Mouse (Mus musculus) hindbrain, embryonic 16.5 days (tissue): Measurements from ENCODE around the gene Cuta. TPM values are rescaled to one million over a fixed set of nuclear protein-coding genes. Genes with fewer than 3 reads are reported as not detected.
A peak's percentile ranks its signal among the peaks of the same experiment; 100 is the strongest.

Source experiments
- ATAC-seq: fragments of 200-750 bp; cut with Nextera tagmentation; 2 replicates; pipeline ENCODE4 v1.8.0; 2017; ENCODE audit warnings: moderate TSS enrichment, moderate library complexity
- H3K27ac ChIP-seq: fragments of 300-500 bp; sonication (generic); 2 replicates; pipeline ENCODE4 v1.5.1; 2014; ENCODE audit warnings: low read depth, mild to moderate bottlenecking, control low read depth, low read length, moderate library complexity
- H3K27me3 ChIP-seq: fragments of 300-500 bp; sonication (generic); replicated peaks from 2 replicates; pipeline ENCODE4 v1.6.1; 2014; ENCODE audit warnings: low read length; ENCODE audit not compliant: control insufficient read depth, insufficient read depth
- H3K36me3 ChIP-seq: fragments of 300-500 bp; sonication (generic); 2 replicates; pipeline ENCODE4 v1.6.1; 2014; ENCODE audit warnings: mild to moderate bottlenecking, low read length, moderate library complexity, mixed read lengths; ENCODE audit not compliant: control insufficient read depth, insufficient read depth
- H3K4me1 ChIP-seq: fragments of 300-500 bp; sonication (generic); 2 replicates; pipeline ENCODE4 v1.6.1; 2014; ENCODE audit warnings: low read depth, low read length; ENCODE audit not compliant: control insufficient read depth, insufficient read depth
- H3K4me2 ChIP-seq: fragments of 300-500 bp; sonication (generic); 2 replicates; pipeline ENCODE4 v1.6.1; 2014; ENCODE audit warnings: mild to moderate bottlenecking, low read length, control low read depth, moderate library complexity
- H3K4me3 ChIP-seq: fragments of 300-500 bp; sonication (generic); 2 replicates; pipeline ENCODE4 v1.5.1; 2014; ENCODE audit warnings: mild to moderate bottlenecking, low read length, control low read depth, moderate library complexity
- H3K9ac ChIP-seq: fragments of 300-500 bp; sonication (generic); 2 replicates; pipeline ENCODE4 v1.6.1; 2014; ENCODE audit warnings: low read depth, mild to moderate bottlenecking, control low read depth, low read length, moderate library complexity
- H3K9me3 ChIP-seq: fragments of 300-500 bp; sonication (generic); 2 replicates; pipeline ENCODE4 v1.6.1; 2014; ENCODE audit warnings: mild to moderate bottlenecking, low read length, moderate library complexity; ENCODE audit not compliant: control insufficient read depth
- WGBS: fragments of 180-500 bp; shearing (Covaris S2); extraction: QIAGEN DNeasy Blood & Tissue Kit; methylation state at CpG from one replicate; pipeline ENCODE4 v1.1.7; 2014; 5-methylcytosine and 5-hydroxymethylcytosine counted together
- polyA plus RNA-seq: library from polyadenylated mRNA; unstranded; fragments of >200 nt; fragmentation: Nextera tagmentation; extraction: Ambion mirVana; gene quantifications from 2 replicates; pipeline ENCODE4 v1.2.1, GENCODE M21; 2015

The Cuta gene
- polyA plus RNA-seq, 1 experiment from 2014 or later: 140 TPM

DNA sequence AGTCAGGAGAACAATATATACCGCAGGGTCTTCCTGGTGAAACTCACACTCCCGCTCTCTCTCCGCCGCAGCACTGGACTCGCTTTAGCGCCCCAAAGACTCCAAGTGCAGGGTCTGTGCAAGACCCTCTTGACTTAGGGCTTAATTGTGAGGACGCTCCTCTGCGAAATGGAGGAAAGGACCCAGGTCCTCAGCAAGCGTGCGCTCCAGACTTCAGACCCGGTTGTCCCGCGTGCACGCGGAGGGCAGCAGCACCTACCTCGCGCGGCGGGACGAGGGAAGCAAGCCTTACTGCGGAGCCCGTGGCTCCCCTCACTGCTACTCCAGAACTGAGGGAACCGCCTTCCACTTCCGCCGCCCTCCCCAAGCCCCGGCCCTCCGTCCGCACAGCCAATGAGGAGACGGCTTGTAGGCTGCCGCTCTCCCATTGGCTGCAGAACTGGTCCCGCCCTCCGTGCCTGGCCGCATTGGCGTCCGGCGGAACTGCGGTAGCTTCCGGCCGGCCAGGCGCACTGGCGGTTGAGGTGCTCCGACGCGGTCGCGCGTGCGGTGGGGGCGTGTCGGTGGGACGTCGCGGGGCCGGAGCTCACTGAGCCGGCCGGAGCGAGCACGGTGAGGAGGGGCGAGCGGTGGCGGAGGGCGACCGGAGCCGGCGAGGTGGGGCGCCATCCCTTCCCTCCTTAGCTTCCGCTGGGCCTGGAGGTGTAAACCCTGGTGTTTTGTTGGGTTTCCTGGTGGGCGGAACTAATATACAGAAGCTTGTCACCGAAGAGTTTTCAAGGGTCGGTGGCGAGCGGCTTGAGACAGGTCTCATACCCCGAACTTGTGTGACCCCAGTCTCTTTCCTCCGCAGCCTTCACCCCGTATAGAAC is 33.6 kb upstream of the Cuta start, which contains the start of gene Zbtb9:
TSS of gene Zbtb9 (plus strand) at position 465 of the 872 bp plus-strand sequence.
- Histone ChIP-seq H3K4me1 (peaks cover 34% of the 10 kb centered on the region), H3K9me3 (no peaks in the 10 kb centered on the region), H3K9ac (peak within 1 kb of the TSS; percentile 82), H3K36me3 (peaks cover 24% of the 10 kb centered on the region), H3K27ac (peak within 1 kb of the TSS; percentile 76), H3K4me2 (peak within 1 kb of the TSS; percentile 91), H3K4me3 (peak within 1 kb of the TSS; percentile 79), H3K27me3 (no peaks in the 10 kb centered on the region)
- WGBS: 0% methylated on average over 50 of the region's 75 CpGs
- peak; percentile 99 for ATAC-seq

- peak overlapping the region; percentile 76 for H3K27ac ChIP-seq
- ATAC-seq: no peak
- peak overlapping the region; percentile 91 for H3K4me2 ChIP-seq
- WGBS: 8% methylated on average over 3 of the region's 3 CpGs
- peaks cover 22% of the 10 kb centered on the region for H3K36me3 ChIP-seq
- H3K9ac ChIP-seq: peak overlapping the region; percentile 82
- no peaks in the 10 kb centered on the region for H3K9me3 ChIP-seq
- H3K4me1 ChIP-seq: peaks cover 34% of the 10 kb centered on the region
- H3K27me3 ChIP-seq: no peaks in the 10 kb centered on the region
- peak overlapping the region; percentile 79 for H3K4me3 ChIP-seq
These were observed 32.7 kb upstream of the Cuta start for GRCm38 (mm10) chr17:26972107-26972506.

GRCm38 (mm10) chr17:26971247-26971905 is 32.0 kb upstream of the Cuta start:
- Histone ChIP-seq H3K4me3 (no peak overlapping the region; the same call in 1 of the 2 replicates), H3K9me3 (no peaks in the 10 kb centered on the region)
- WGBS: 58% methylated on average over 8 of the region's 8 CpGs

DNA sequence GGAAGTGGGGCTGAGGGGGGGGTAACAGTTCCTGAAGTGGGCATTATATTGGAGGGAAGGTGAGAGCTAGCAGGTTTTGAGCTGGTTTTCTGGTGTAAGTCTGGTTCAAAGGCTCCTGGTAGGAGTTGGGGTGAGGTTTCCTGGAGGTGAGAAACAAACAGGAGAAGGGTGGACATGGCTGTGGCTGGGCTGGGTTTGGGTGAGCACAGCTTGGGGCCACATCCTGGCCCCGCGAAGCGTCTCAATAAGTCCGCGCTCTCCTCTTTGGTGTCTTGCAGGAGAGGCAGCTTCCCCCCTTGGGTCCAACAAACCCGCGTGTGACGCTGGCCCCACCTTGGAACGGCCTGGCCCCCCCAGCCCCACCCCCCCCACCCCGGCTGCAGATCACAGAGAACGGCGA is 30.9 kb upstream of the Cuta start:
- Histone ChIP-seq H3K27me3 (no peaks in the 10 kb centered on the region), H3K9ac (no peak overlapping the region), H3K4me3 (no peak overlapping the region), H3K4me1 (peaks cover 22% of the 10 kb centered on the region), H3K9me3 (no peaks in the 10 kb centered on the region), H3K4me2 (no peak overlapping the region), H3K36me3 (peaks cover 22% of the 10 kb centered on the region), H3K27ac (no peak overlapping the region)
- no peak for ATAC-seq
- WGBS: 66% methylated on average over 6 of the region's 12 CpGs

More at GRCm38 (mm10) chr17:26971247-26971905, 32.0 kb upstream of the Cuta start:
- ATAC-seq: no peak
- Histone ChIP-seq H3K4me1 (peaks cover 31% of the 10 kb centered on the region), H3K9ac (no peak overlapping the region), H3K36me3 (peaks cover 19% of the 10 kb centered on the region), H3K4me2 (no peak overlapping the region; the same call in 1 of the 2 replicates), H3K27me3 (no peaks in the 10 kb centered on the region), H3K27ac (no peak overlapping the region; the same call in 1 of the 2 replicates)

- Histone ChIP-seq H3K4me3 (no peak overlapping the region), H3K27me3 (no peaks in the 10 kb centered on the region), H3K27ac (no peak overlapping the region), H3K9ac (no peak overlapping the region), H3K9me3 (no peaks in the 10 kb centered on the region), H3K4me2 (no peak overlapping the region), H3K4me1 (peaks cover 18% of the 10 kb centered on the region), H3K36me3 (peaks cover 23% of the 10 kb centered on the region)
- WGBS: 86% methylated on average over 6 of the region's 6 CpGs
- no peak for ATAC-seq
These were observed 29.9 kb upstream of the Cuta start for GRCm38 (mm10) chr17:26969257-26969656.

GRCm38 (mm10) chr17:26968200-26968611 is 28.8 kb upstream of the Cuta start:
- Histone ChIP-seq H3K27me3 (no peaks in the 10 kb centered on the region), H3K4me3 (no peak overlapping the region), H3K9me3 (no peaks in the 10 kb centered on the region), H3K4me2 (no peak overlapping the region), H3K27ac (no peak overlapping the region), H3K4me1 (peaks cover 10% of the 10 kb centered on the region), H3K36me3 (peaks cover 26% of the 10 kb centered on the region), H3K9ac (no peak overlapping the region)
- 74% methylated on average over 6 of the region's 6 CpGs for WGBS
- ATAC-seq: no peak

DNA sequence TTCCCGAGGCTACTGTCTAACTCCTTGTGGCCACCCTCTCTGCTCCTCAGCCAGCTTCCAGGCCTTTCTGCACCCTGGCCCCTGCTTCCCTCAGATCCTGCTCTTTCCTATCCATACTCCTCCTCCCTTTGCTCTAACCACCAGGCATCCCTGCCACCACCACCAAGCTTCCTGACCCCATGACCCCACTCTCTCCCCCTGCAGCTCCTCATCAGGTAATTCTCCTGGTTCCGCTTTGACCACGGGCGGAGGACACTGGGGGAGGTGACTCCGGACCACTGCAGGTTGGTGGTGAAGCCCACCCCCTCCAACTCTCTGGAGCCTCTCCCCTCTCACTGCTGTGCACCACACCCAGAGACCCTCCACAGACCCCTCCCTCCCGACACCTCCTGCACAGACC is 28.1 kb upstream of the Cuta start:
- H3K4me3 ChIP-seq: no peak overlapping the region
- no peak overlapping the region for H3K4me2 ChIP-seq
- peaks cover 10% of the 10 kb centered on the region for H3K4me1 ChIP-seq
- ATAC-seq: no peak
- no peak overlapping the region for H3K27ac ChIP-seq
- peaks cover 31% of the 10 kb centered on the region for H3K36me3 ChIP-seq
- H3K9ac ChIP-seq: no peak overlapping the region
- WGBS: 85% methylated on average over 6 of the region's 6 CpGs
- no peaks in the 10 kb centered on the region for H3K27me3 ChIP-seq
- H3K9me3 ChIP-seq: no peaks in the 10 kb centered on the region

DNA sequence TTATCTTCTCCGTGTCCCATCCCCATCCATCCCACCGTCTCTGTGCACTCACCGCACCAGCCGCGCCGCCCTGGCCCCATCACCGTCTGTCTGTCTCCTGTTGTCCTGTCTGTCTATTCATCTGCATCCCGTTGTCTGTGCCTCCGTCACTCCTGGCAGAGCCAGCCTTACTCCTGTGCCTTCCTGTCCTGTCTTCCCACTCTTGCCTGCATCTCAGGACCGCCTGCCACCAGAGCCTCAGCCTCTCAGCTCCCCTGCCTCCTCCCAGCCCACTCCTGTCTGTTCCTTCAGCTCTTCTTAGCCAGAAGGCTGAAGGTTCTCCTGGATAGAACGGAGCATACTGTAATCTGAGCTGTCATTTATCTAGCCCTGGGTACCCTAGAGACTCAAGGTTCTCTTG is 27.6 kb upstream of the Cuta start:
- H3K27ac ChIP-seq: no peak overlapping the region
- no peak overlapping the region for H3K9ac ChIP-seq
- no peaks in the 10 kb centered on the region for H3K9me3 ChIP-seq
- H3K4me1 ChIP-seq: peaks cover 5% of the 10 kb centered on the region
- H3K27me3 ChIP-seq: no peaks in the 10 kb centered on the region
- H3K4me3 ChIP-seq: no peak overlapping the region
- WGBS: 90% methylated on average over 11 of the region's 11 CpGs
- H3K4me2 ChIP-seq: no peak overlapping the region
- H3K36me3 ChIP-seq: peaks cover 36% of the 10 kb centered on the region
- no peak for ATAC-seq

DNA sequence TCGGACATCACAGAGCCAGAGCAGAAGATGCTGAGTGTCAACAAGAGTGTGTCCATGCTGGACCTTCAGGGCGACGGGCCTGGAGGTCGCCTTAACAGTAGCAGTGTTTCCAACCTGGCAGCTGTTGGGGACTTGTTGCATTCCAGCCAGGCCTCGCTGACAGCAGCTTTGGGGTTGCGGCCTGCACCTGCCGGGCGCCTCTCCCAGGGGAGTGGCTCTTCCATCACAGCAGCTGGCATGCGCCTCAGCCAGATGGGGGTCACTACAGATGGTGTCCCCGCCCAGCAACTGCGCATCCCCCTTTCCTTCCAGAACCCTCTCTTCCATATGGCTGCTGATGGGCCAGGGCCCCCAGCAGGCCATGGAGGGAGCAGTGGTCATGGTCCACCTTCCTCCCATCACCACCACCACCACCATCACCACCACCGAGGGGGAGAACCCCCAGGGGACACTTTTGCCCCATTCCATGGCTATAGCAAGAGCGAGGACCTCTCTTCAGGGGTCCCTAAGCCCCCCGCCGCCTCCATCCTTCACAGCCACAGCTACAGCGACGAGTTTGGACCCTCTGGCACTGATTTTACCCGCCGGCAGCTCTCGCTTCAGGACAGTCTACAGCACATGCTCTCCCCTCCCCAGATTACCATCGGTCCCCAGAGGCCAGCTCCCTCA is 22.3 kb upstream of the Cuta start:
- Histone ChIP-seq H3K27me3 (no peaks in the 10 kb centered on the region), H3K9ac (no peak overlapping the region), H3K36me3 (peaks cover 67% of the 10 kb centered on the region), H3K4me2 (no peak overlapping the region), H3K4me1 (no peaks in the 10 kb centered on the region), H3K27ac (no peak overlapping the region), H3K4me3 (no peak overlapping the region), H3K9me3 (no peaks in the 10 kb centered on the region)
- ATAC-seq: no peak
- 88% methylated on average over 21 of the region's 21 CpGs for WGBS
